Mouse (Mus musculus) megakaryocyte, adult 5-6 weeks (primary cell): ENCODE results near the gene Scd2. TPM values are rescaled to one million over a fixed set of nuclear protein-coding genes. Genes with fewer than 3 reads are reported as not detected.
A peak's percentile ranks its signal among the peaks of the same experiment; 100 is the strongest.
"Not testable (repeated sequence)": the region's sequence is repeated elsewhere in the genome, so short reads cannot be mapped to it uniquely, and the experiment has no call there.

Experiments used
- ATAC-seq: 2 replicates; pipeline ENCODE4 v1.8.0; 2016; ENCODE audit warnings: mild to moderate bottlenecking, inconsistent platforms; ENCODE audit not compliant: poor library complexity, severe bottlenecking
- total RNA-seq, 2 experiments: library from RNA; stranded (forward) in 1 of 2; stranded (reverse) in 1 of 2; fragments of 153-499, 151-499 nt in 1 of 2; fragments of 221-1000, 200-1000 nt in 1 of 2; gene quantifications; 2 replicates each; pipeline versions ENCODE4 v1.2.3 to v1.2.4; 2015 to 2017

Gene Scd2
- total RNA-seq, 2 experiments from 2014 or later: 26.9 to 33.3 TPM

DNA sequence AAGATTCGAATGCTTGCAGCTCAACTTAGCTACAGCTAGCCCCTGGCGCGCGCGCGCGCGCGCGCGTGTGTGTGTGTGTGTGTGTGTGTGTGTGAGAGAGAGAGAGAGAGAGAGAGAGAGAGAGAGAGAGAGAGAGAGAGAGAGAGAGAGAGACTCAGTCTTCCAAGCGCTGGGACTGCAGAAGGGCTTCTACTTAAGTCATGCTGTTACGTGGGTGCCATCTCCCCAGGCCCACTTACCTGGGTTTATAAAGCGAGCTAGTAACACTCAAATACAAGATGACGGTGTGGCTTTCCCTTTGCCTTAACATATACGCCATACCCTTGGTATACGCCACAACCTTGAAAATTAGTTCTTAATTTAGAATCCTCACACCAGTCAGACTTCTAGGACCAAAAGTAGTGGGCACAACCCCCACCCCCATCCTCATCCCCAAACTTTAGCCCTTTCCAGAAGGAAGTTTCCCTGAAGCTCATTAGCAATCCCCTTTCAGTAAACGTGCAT is 25.9 kb upstream of the Scd2 start:
- ATAC-seq: no peak

DNA sequence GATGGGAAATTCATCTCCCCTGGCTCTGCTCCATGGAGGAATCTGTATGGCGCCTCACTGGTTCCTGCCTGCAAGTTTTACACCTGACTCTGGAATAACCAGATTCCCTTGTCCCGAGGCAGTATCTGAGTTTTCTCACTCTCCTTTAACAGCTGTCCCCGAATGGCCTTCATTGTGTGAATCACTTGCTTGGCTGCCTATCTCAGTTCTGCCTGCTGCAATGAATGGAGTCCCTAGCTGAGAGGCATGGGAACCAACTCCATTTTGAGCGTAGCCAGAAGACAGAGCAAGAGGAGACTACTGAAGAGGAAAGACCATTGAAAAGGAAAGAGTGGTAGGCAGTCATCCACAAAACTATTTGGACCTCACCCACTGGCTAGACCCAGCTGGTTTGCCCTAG is 19.8 kb upstream of the Scd2 start:
- no peak for ATAC-seq

DNA sequence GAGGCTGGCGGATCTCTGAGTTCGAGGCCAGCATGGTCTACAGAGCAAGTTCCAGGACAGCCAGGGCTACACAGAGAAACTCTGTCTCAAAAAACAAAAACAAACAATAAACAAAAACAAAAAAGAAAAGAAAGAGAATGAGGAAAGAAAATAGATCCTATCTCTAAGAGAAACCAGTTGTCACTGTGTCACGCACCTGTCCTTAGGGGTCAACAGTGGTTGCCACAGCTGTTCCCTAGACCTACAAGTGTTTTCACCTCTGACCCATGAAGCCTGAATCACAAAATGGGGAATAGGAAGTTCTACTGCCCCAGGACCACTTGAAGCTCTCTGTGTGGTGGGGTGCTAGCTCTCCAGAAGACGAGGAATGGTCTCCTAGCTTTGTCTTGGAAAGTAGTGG is 19.0 kb upstream of the Scd2 start:
- ATAC-seq: no peak

DNA sequence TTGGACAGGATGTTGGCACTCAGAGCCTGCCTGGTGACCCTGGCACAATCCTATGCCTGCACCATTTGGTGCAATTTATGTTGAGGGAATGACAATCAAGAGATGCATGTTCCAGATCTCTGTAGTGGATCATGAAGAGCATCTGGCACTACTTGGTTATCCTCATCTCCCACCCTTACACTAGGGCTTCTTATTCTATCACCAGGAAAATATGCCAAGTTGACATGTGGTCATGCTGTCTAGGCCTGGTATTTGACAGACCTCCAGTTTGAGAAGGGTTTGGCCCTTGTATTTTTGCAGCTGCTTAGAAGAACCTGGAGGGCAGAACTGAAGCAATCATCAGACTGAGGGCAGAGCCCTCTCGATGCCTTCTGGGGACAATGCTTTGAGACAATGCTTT is 18.1 kb upstream of the Scd2 start:
- no peak for ATAC-seq

DNA sequence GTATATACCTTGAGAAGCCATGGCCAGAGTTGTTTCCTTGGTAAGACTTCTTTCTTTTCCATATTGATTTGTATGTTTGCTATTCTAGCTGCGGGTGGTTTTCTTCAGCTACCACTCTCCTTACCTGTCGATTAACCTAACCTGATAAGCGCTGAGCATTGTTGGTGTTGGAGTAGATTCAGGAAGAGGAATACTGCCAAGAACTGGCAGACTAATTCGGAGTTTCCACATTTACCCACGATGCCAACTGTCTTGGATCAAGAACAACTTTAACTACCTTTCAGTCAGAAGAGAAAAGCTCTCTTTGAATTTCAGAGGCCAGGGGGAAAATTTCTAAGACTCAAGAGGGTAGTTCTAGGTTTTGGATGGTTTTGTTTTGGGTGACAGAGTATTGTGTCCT is 16.6 kb upstream of the Scd2 start:
- ATAC-seq: no peak

DNA sequence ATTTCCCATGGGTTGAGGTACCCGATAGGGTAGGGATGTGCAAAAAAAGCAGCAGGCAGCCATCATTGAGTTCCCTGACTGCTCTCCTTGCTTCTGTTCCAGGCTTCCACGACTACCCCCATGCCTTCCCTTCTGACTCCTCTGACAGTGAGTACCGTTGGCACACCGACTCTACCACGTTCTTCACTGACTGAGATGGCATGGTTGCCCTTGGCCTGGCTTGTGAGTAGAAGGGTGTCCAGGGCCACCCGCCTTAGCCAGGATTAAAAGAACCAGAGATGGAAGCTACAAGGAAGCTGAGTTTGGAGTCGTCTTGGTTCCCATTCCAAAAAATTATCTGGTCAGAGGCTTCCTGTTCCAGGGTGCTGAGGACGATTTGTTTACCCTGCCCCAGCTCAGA is 15.5 kb upstream of the Scd2 start:
- no peak for ATAC-seq

DNA sequence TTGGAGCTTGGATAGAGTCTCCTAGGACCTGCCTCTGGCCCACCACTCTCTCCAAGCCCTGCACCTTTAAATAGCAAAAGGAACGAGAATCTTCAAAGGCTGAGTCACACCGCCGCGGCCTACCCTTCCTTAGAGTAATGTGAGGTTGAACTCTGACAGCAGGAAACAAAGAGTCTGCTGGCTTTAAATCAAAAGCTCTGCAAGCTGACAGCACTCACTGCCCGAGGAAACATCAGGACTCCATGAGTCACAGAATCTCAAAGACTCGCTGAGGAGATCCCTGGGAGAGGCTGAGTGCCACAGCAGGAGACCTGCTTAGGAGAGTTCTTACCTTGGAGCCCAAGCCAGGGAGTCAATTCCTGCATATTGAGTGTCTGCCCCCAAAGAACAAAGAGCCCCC is 12.7 kb upstream of the Scd2 start:
- ATAC-seq: no peak

DNA sequence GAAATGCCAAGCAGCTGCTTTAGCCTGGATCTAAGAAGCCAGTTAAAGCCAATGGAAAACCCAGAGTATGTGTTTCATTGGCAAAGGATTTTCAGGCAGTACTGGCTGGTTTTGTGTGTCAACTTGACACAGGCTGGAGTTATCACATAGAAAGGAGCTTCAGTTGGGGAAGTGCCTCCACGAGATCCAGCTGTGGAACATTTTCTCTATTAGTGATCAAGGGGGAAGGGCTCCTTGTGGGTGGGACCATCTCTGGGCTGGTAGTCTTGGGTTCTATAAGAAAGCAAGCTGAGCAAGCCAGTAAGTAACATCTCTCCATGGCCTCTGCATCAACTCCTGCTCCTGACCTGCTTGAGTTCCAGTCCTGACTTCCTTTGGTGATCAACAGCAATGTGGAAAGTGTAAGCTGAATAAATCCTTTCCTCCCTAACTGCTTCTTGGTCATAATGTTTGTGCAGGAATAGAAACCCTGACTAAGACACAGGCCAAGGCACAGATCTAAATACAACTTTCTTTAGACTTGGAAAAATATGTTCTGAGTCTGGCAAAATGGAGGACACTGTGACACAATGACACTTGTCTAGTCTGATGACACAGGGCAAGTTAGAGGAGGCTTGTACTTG is 11.5 kb upstream of the Scd2 start:
- ATAC-seq: not testable (repeated sequence)

DNA sequence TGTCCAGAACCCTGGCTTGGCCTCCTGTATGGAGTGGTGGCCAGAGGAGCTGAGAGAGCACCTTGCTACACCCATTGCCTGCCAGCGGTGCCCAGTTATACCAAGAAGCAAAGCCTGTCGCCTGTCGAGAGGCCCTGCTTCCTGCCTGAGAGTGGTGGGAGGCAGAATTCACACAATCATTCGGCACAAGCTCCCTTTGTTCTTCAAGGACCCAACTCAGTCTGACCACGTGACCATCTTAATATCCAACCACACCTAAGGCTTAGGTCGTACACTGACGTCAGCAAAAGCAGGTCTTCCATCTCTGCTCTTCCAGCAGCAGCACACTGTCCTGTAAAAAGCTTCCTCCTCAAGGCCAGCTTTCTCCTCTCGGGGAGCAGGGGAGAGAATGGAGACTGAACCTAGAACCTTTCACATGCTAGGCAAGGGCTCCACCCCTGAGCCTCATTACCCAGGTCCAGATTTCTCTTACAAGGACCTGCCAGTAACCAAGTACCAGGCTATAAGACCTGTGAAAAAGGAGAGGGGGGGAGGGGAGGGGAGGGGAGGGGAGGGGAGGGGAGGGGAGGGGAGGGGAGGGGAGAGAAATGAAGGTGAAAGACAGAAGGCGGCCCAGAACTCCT is 10.8 kb upstream of the Scd2 start:
- ATAC-seq: no peak

DNA sequence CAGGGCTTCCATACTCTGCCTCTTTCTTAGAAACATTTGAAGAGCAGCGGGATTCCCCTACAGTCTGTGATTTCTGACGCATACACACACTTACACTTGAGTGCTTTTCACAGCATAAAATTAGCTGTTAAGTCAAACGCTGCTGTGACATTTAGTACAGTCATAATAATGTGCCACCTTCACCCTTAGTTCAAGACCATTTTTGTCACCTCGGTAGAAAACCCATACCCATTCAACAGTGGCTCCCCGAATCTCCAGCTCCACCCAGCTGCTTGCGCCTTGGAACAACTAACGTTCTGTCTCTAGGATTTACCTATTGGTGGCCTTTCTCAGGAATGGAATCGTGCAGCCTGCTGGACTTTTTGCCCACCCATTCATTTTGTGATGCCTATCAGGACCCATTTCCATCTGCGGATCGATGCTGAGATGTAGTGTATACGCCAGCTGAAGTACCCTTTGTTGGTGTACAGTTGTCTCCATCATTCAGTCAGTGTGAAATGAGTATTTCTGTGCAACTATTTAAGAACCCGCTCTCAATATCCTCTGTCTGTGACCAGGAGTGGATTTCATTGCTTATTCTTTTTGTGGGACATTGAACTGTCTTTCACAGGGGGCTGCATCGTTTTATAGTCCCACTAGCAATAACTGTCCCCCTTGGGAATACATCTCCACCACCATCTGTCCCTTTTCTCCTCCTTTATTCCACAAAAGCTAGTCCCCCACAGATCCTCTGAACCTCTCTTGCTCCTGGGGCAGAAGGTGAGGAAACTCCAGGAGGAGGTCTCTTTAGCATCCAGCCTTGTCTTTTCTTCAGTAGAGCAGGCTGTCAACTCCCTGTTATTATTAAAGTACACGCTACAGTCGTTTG is 10.1 kb upstream of the Scd2 start:
- no peak for ATAC-seq

DNA sequence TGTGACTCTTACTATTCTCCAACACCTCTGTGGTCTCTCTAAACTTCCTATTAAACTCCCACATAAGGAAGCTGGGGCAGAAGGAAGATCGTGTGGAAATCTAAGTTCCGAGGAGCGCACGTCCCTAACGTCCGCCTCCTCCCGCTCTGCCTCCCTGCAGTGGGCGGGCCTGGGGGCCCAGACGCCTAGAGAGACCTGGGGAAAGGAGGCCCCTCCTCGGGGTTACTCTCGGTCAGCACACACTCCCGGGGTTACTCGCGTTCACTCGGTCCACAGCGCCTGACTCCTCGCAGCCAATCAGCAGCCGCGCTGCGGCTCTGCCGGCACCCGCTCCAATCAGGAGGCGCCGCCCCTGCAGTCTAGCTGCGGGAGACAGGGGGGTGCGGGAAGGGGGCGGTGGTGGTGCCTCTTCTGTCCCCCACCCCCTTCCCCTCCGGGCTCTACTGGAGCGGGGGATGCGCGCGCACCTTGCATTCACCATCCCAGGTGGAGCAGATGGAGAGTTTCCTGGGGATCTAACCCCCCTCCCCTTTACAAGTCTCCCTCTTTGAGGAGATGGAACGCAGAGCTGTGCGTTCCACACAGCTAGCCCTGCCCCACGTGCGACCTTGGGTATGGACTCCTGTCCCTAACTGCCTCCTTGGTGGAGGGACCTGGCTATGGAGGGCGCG is 9.3 kb upstream of the Scd2 start:
- ATAC-seq: peak; percentile 94

DNA sequence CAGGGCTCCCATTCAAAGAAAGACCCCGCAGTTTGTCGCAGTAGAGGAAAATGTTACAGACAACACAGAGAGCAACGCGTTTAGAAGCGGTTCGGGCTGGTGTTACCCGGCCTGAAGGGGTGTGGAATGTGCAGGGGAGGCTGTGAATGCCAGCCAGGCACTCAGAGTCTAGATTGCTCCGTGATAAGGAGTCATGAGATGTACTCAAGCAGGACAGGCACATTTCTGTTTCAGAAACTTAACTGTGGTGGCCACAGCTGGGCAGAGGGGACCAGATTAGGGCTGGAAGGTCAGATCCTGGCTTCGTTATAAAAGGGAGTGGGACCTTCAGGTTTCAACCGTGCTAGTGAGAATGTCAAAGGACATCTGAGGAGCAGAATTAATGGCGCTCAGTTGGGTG is 8.8 kb upstream of the Scd2 start:
- peak; percentile 17 for ATAC-seq

DNA sequence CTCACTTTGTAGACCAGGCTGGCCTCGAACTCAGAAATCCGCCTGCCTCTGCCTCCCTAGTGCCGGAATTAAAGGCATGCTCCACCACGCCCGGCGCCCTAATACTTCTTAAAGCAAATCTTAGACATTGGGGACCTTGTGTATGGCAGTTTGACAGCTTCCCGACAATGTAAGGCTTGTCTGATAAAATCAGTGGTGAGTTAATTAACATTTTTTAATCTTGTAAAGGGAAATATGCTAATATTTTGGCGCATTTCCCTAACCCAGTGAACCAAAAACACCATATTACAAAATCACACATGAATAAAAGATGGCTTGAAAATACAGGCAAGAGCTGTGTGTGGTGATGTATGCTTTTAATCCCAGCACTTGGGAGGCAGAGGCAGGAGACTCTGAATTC is 7.9 kb upstream of the Scd2 start:
- ATAC-seq: no peak

DNA sequence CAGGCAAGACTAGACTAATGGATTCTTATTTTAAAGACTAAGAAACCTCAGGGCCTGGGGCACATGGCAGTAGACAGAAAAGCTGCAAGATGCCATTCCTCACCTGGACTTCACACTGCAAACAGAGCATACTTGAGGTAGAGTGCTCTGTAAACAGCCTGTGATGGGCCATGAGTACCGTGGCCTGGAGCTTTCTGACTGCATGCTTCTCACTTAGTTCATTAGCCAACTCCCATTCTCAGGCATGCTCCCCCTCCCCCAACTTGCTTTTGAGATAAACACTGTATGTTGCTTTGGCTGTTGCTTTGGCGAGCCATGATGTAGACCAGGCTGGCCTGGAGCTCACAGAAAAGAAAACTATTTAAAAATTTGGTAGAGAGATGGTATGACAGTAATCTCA is 7.4 kb upstream of the Scd2 start:
- ATAC-seq: no peak

DNA sequence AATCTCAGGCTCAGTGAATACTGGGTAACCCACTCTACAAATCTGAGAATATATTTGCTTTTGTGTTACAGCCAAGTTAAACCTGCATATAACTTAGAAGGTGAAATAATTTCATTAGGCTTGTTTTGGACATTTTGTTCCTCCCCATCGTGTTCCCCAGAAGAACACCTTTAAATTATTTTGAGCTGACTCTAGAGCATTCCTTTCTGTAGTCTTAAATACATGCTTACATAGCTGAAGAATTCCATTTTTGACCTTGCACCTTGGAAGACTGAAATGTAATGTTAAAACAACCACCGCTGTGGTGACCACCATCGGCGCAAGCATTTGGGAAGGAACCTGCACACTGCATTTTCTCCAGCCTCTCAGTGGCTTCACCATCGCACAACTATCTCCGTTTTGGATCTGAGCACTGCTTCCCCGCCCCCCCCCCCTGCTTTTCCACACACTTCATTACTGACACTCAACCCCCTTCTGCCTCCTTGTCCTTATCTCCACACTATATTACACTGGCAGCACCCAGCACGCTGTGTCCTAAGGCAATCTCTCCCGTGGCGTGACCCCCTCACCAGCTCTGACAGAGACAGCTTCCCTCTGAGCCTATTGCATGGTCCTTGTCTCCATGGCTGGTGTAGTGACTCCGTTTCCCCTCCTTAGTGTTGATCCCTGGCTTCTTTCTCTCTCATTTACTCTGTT is 5.9 kb upstream of the Scd2 start:
- ATAC-seq: no peak

DNA sequence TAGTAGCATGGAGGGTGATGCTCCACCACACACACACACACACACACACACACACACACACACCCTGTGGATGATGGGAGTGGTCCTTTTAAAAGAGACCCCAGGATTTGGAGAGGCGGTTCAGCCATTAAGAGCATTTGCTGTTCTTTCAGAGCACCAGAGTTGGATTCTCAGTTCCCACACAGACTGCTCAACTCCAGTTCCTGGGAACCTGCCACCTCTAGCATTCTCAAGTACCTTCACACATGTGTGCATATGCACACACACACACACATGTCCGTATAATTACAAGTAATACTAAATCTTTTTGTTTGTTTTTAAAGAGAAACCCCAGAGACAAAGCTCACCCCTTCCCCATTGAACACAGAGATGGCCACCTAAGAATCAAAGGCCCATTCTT is 1.4 kb upstream of the Scd2 start:
- ATAC-seq: no peak

DNA sequence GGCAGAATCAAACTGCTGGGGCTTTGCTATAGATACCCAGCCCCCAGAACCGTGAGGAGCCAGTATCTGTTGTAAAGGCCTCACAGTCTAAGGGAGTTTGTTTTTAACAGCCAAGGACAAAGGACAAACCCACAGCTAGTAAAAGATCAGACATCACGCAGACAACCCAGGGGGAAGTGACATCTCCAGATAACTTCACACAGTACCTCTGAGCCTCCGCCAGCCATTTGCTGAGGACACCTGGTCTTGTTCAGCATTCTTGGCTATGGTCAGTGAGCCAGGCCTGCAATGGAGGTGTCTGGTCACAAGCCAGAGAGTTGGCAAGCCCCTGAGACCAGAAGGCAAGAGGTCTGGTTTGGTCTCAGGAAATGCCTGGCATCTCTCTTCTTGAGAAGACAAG is 991 bp upstream of the Scd2 start:
- ATAC-seq: no peak

DNA sequence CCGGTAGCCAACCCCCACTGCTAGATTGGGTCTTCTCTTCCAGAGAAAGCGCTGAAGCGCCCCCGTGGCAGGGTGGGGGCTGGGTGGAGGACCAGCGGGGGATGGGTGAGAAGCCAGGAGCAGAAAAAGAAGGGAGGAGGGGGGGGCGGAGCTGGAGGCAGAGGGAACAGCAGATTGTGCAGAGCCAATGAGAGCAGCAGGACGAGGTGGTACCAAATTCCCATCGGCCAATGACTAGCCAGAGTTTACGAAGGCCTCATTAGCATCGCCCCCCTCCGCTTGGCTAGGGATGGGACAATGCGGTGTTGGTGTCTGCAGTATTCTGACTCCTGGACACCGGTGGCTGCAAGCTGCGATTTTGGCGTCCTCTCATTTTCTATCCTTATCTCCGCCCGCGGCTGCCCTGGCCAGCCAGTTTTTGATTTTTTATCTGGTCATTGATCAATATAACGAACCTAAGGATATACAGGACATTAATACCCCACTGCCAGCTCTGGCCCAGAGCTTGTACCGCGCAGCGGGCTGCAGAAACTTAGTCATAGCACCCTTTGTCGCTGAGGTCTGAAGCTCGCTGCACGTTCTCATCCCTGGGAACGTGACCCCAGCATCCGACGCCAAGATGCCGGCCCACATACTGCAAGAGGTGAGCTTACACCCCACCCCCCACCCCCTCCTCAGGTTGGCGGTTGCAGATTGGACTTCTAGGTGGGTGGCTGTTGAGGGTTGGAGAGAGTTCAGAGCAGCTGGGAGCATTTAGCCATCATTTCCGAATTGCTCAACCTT is 486 bp downstream of the Scd2 start:
- peak; percentile 68 for ATAC-seq

DNA sequence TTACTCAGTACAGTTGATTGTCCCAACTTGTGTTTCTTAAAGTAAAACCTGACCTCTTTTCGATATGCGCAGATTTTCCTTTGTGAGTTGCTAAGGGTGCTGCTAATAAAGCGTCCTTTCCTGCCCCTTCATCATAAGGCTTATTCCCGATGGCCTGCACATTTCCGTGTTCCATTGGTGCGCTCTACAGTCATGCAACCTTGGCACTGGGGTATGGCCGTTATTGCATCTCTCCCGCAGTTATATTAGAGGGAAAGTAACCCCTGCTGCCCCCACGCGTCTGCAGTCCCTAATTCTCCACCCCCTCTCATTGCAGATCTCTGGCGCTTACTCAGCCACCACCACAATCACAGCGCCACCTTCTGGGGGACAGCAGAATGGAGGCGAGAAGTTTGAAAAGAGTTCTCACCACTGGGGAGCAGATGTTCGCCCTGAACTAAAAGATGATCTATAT is 1.1 kb downstream of the Scd2 start:
- peak; percentile 63 for ATAC-seq

DNA sequence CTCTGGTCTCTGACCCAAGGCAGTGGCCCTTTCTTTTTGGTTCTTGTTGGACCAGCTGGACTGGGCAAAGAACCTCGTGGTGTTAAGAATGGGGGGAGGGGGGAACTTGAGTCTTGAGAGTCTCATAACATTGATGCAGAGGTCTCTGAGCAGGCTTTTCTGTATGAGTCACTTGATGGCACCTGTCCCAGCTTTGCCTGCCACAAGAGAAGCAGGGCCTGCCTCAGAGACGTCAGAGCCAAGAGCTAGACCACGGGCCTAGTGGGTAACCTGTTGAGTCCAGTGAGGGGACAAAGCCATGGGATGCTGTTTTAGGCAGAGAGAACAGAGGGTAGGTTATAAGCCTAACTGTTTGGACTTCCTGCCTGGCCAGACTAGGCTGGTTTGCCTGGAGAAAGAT is 1.8 kb downstream of the Scd2 start:
- no peak for ATAC-seq
